Mouse (Mus musculus) stomach, postnatal 0 days (tissue): ENCODE results near the gene Adcy4.

Experiments used
- CTCF ChIP-seq: IDR thresholded peaks from 2 replicates; pipeline ENCODE4 v1.5.1; 2016; ENCODE audit warnings: antibody characterized with exemption, low read depth, mild to moderate bottlenecking, moderate library complexity
- EP300 ChIP-seq: optimal IDR thresholded peaks from 2 replicates; pipeline ENCODE3; 2016; ENCODE audit warnings: antibody characterized with exemption

GRCm38 (mm10) chr14:55787731-55788130 is 3.8 kb upstream of the Adcy4 start:
- TF ChIP-seq CTCF (no peak), EP300 (no peak)
